Mouse (Mus musculus) liver, adult 2 months (tissue): ENCODE measurements at regions not wholly inside any gene's neighbourhood (a gene's known extent, or its start where the extent isn't known, plus 50 kb on each side); places are given as distances from the start of the nearest gene placed in this dataset.
A peak's percentile ranks its signal among the peaks of the same experiment; 100 is the strongest.
"Not testable (repeated sequence)": the region's sequence is repeated elsewhere in the genome, so short reads cannot be mapped to it uniquely, and the experiment has no call there.

Source experiments
- DNase-seq: peaks from one replicate; pipeline ENCODE4 v3.0.0-alpha.2; 2011; ENCODE audit warnings: low read depth, low spot score; ENCODE audit errors: extremely low read depth
- H3K27ac ChIP-seq: fragments of 200-500 bp; replicated peaks from 2 replicates; pipeline ENCODE4 v1.5.1; 2012; ENCODE audit warnings: low read depth, mild to moderate bottlenecking, control low read depth, inconsistent platforms, low read length; ENCODE audit not compliant: insufficient read depth
- H3K27me3 ChIP-seq: fragments of 200-500 bp; 2 replicates; pipeline ENCODE4 v1.6.1; 2012; ENCODE audit warnings: mild to moderate bottlenecking, moderate library complexity, low read length, inconsistent platforms; ENCODE audit not compliant: control insufficient read depth, insufficient read depth
- H3K36me3 ChIP-seq: fragments of 200-500 bp; 2 replicates; pipeline ENCODE4 v1.6.1; 2012; ENCODE audit warnings: low read length, inconsistent platforms; ENCODE audit not compliant: control insufficient read depth, insufficient read depth
- H3K4me1 ChIP-seq: fragments of 200-500 bp; 2 replicates; pipeline ENCODE4 v1.6.1; 2011; ENCODE audit warnings: low read length; ENCODE audit not compliant: control insufficient read depth, insufficient read depth
- H3K4me3 ChIP-seq: fragments of 200-500 bp; 2 replicates; pipeline ENCODE4 v1.5.1; 2011; ENCODE audit warnings: low read depth, mild to moderate bottlenecking, control low read depth, low read length, moderate library complexity; ENCODE audit not compliant: insufficient read depth
- H3K79me2 ChIP-seq: fragments of 200-500 bp; 2 replicates; pipeline ENCODE4 v1.6.1; 2012; ENCODE audit warnings: inconsistent platforms, mild to moderate bottlenecking, low read length, moderate library complexity; ENCODE audit not compliant: control insufficient read depth, insufficient read depth
- H3K9ac ChIP-seq: fragments of 200-500 bp; 2 replicates; pipeline ENCODE4 v1.6.1; 2012; ENCODE audit warnings: low read depth, mild to moderate bottlenecking, control low read depth, inconsistent platforms, low read length
- CTCF ChIP-seq: fragments of 200-500 bp; IDR thresholded peaks from 2 replicates; pipeline ENCODE4 v1.5.1; 2011; ENCODE audit warnings: low read depth, low read length, control low read depth
- POLR2A ChIP-seq: fragments of 200-500 bp; IDR thresholded peaks from 2 replicates; pipeline ENCODE4 v1.6.1; 2011; ENCODE audit warnings: low read length, control low read depth; ENCODE audit not compliant: insufficient read depth; ENCODE audit errors: extremely low read depth
- WGBS: fragments of 180-500 bp; shearing (Covaris S2); methylation state at CpG from one replicate; pipeline ENCODE4 v1.1.7; 2018; 5-methylcytosine and 5-hydroxymethylcytosine counted together

GRCm38 (mm10) chr2:107150373-107150772, 90.9 kb upstream of the Fshb start:
- no peak for DNase-seq
- Histone ChIP-seq H3K4me3 (no peak overlapping the region), H3K27me3 (no peaks in the 10 kb centered on the region), H3K27ac (no peak overlapping the region), H3K79me2 (no peaks in the 10 kb centered on the region), H3K9ac (no peak overlapping the region), H3K36me3 (no peaks in the 10 kb centered on the region), H3K4me1 (no peaks in the 10 kb centered on the region)
- TF ChIP-seq POLR2A (no peak), CTCF (no peak)
- WGBS: 68% methylated on average over 3 of the region's 3 CpGs

- TF ChIP-seq CTCF (no peak), POLR2A (no peak)
- Histone ChIP-seq H3K79me2 (no peaks in the 10 kb centered on the region), H3K4me3 (no peak overlapping the region), H3K36me3 (no peaks in the 10 kb centered on the region), H3K27me3 (no peaks in the 10 kb centered on the region), H3K9ac (no peak overlapping the region), H3K4me1 (no peaks in the 10 kb centered on the region), H3K27ac (no peak overlapping the region)
- DNase-seq: no peak
These were observed 92.4 kb upstream of the Fshb start for GRCm38 (mm10) chr2:107151878-107152277.

- H3K27me3 ChIP-seq, H3K4me3 ChIP-seq, H3K9ac ChIP-seq, H3K27ac ChIP-seq, H3K79me2 ChIP-seq, DNase-seq, H3K36me3 ChIP-seq, H3K4me1 ChIP-seq: not testable (repeated sequence)
- WGBS: 79% methylated on average over 13 of the region's 13 CpGs
These were observed 99.5 kb upstream of the Fshb start for GRCm38 (mm10) chr2:107158836-107159402.

- H3K27ac ChIP-seq: no peak overlapping the region
- H3K27me3 ChIP-seq: no peaks in the 10 kb centered on the region
- peak; percentile 12 for DNase-seq
- TF ChIP-seq POLR2A (no peak), CTCF (0 out of 2 replicates have a peak, but pooled peaks have one; percentile 6)
- no peaks in the 10 kb centered on the region for H3K4me1 ChIP-seq
- no peaks in the 10 kb centered on the region for H3K79me2 ChIP-seq
- H3K4me3 ChIP-seq: no peak overlapping the region
- no peaks in the 10 kb centered on the region for H3K36me3 ChIP-seq
- no peak overlapping the region for H3K9ac ChIP-seq
- WGBS: 50% methylated on average over 4 of the region's 4 CpGs
These were observed 114.7 kb upstream of the Kcna4 start for GRCm38 (mm10) chr2:107175721-107176120.

- no peaks in the 10 kb centered on the region for H3K36me3 ChIP-seq
- no peaks in the 10 kb centered on the region for H3K4me1 ChIP-seq
- no peak overlapping the region for H3K27ac ChIP-seq
- 76% methylated on average over 6 of the region's 6 CpGs for WGBS
- H3K79me2 ChIP-seq: no peaks in the 10 kb centered on the region
- H3K4me3 ChIP-seq: no peak overlapping the region
- no peaks in the 10 kb centered on the region for H3K27me3 ChIP-seq
- DNase-seq: no peak
- H3K9ac ChIP-seq: no peak overlapping the region
- TF ChIP-seq CTCF (no peak), POLR2A (no peak)
These were observed 107.4 kb upstream of the Kcna4 start for GRCm38 (mm10) chr2:107183066-107183465.

- no peak overlapping the region for H3K4me3 ChIP-seq
- no peaks in the 10 kb centered on the region for H3K79me2 ChIP-seq
- 42% methylated on average over 3 of the region's 3 CpGs for WGBS
- H3K9ac ChIP-seq: no peak overlapping the region
- H3K27me3 ChIP-seq: no peaks in the 10 kb centered on the region
- TF ChIP-seq CTCF (no peak), POLR2A (no peak)
- H3K4me1 ChIP-seq: no peaks in the 10 kb centered on the region
- no peak for DNase-seq
- H3K27ac ChIP-seq: no peak overlapping the region
- H3K36me3 ChIP-seq: no peaks in the 10 kb centered on the region
These were observed 105.6 kb upstream of the Kcna4 start for GRCm38 (mm10) chr2:107184864-107185263.
